Mouse (Mus musculus) lung, postnatal 10 days (tissue): Measurements from ENCODE around the gene Tmem91.

ENCODE experiments used
- DNase-seq: peaks from one replicate; pipeline ENCODE4 v3.0.0; 2021

Tmem91 gene

GRCm38 (mm10) chr7:25623857-25624370 lies 51.1 kb downstream of the Tmem91 start:
- no peak for DNase-seq

GRCm38 (mm10) chr7:25620751-25621150 lies 54.2 kb downstream of the Tmem91 start:
- no peak for DNase-seq

- no peak for DNase-seq
Measured at GRCm38 (mm10) chr7:25620101-25620500, 54.9 kb downstream of the Tmem91 start.

- no peak for DNase-seq
Measured at GRCm38 (mm10) chr7:25619722-25619991, 55.3 kb downstream of the Tmem91 start.
